Mouse (Mus musculus): ENCODE measurements around the gene Acsl5. TPM values are rescaled to one million over a fixed set of nuclear protein-coding genes. Genes with fewer than 3 reads are reported as not detected.
A peak's percentile ranks its signal among the peaks of the same experiment; 100 is the strongest.

The Acsl5 gene
- polyA plus RNA-seq, 1 experiment from 2014 or later: 19.8 TPM

DNA sequence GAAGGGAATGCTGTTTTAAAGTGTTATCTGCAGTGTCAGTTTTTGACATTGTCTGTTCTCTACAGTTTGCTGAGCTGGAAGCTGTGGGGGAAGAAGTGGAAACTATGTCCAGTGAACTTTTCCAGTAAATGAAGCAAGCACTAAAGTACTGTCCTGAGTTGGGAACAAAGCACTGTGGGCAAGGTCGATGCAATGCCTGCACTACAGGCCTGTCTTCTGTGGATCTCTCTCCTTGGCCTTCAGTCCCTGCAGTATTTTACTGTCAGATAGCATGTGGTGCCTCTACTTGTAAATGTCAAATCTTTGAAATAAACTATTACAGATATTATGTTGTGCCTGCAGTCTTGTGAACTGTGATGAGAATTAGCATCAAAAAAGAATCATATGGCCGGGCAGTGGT lies 44.6 kb downstream of the Acsl5 start:
- no peaks in the 10 kb centered on the region for H3K9me3 ChIP-seq (ENCODE audit: control insufficient read depth, low read length)
- H3K36me3 ChIP-seq (ENCODE audit: control insufficient read depth, insufficient read depth, low read length): peaks cover 9% of the 10 kb centered on the region; the same call in 1 of the 2 replicates
- WGBS: 92% methylated on average over 2 of the region's 2 CpGs
- no peak overlapping the region for H3K9ac ChIP-seq (ENCODE audit: low read length)
- no peak overlapping the region for H3K4me2 ChIP-seq (ENCODE audit: low read depth, severe bottlenecking)
- no peaks in the 10 kb centered on the region for H3K4me1 ChIP-seq (ENCODE audit: control insufficient read depth, insufficient read depth, low read length)
- H3K27me3 ChIP-seq (ENCODE audit: control insufficient read depth, insufficient read depth, low read length): no peaks in the 10 kb centered on the region
- no peak for DNase-seq (ENCODE audit: low spot score)
- H3K4me3 ChIP-seq (ENCODE audit: low read depth, low read length): no peak overlapping the region
- ATAC-seq (ENCODE audit: insufficient number of reproducible peaks, low FRiP score, low TSS enrichment, low read depth): no peak
- no peak overlapping the region for H3K27ac ChIP-seq (replicated peaks; ENCODE audit: low read depth, low read length)

GRCm38 (mm10) chr19:55297489-55297888 lies 45.8 kb downstream of the Acsl5 start:
- no peak for DNase-seq (ENCODE audit: low spot score)
- Histone ChIP-seq H3K9me3 (ENCODE audit: control insufficient read depth, low read length) (no peaks in the 10 kb centered on the region), H3K4me2 (ENCODE audit: low read depth, severe bottlenecking) (no peak overlapping the region), H3K4me3 (ENCODE audit: low read depth, low read length) (no peak overlapping the region), H3K4me1 (ENCODE audit: control insufficient read depth, insufficient read depth, low read length) (no peaks in the 10 kb centered on the region), H3K27ac (replicated peaks; ENCODE audit: low read depth, low read length) (no peak overlapping the region), H3K36me3 (ENCODE audit: control insufficient read depth, insufficient read depth, low read length) (peaks cover 14% of the 10 kb centered on the region; the same call in 1 of the 2 replicates), H3K9ac (ENCODE audit: low read length) (no peak overlapping the region), H3K27me3 (ENCODE audit: control insufficient read depth, insufficient read depth, low read length) (no peaks in the 10 kb centered on the region)
- no peak for ATAC-seq (ENCODE audit: insufficient number of reproducible peaks, low FRiP score, low TSS enrichment, low read depth)
- WGBS: 93% methylated on average over 2 of the region's 2 CpGs

- 90% methylated on average over 5 of the region's 5 CpGs for WGBS
- no peak overlapping the region for H3K27ac ChIP-seq (replicated peaks; ENCODE audit: low read depth, low read length)
- H3K9ac ChIP-seq (ENCODE audit: low read length): no peak overlapping the region
Measured at GRCm38 (mm10) chr19:55297961-55298360, 46.2 kb downstream of the Acsl5 start.

DNA sequence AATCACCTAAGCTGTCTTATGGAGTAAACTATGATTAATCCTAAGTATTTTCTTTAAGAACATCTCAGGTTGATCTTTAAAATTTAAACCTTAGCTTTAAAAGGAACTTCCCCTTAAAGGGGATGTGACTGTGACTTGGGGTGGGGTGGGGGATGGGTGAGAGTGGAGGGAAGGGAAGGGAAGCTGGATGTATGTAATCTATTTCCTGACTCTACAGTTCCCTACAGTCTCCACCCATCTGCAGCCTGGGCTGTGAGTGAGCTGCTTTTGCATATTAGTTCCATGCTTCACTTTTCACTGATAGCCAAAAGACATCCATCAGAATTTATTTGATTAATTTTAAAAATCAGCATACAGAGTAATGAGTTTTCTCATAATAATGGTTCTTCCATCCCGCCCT lies 47.6 kb downstream of the Acsl5 start:
- Histone ChIP-seq H3K27me3 (ENCODE audit: control insufficient read depth, insufficient read depth, low read length) (no peaks in the 10 kb centered on the region), H3K4me1 (ENCODE audit: control insufficient read depth, insufficient read depth, low read length) (no peaks in the 10 kb centered on the region), H3K36me3 (ENCODE audit: control insufficient read depth, insufficient read depth, low read length) (peaks cover 18% of the 10 kb centered on the region), H3K9ac (ENCODE audit: low read length) (no peak overlapping the region), H3K27ac (replicated peaks; ENCODE audit: low read depth, low read length) (no peak overlapping the region), H3K4me2 (ENCODE audit: low read depth, severe bottlenecking) (no peak overlapping the region), H3K4me3 (ENCODE audit: low read depth, low read length) (no peak overlapping the region), H3K9me3 (ENCODE audit: control insufficient read depth, low read length) (no peaks in the 10 kb centered on the region)
- DNase-seq (ENCODE audit: low spot score) (no peak), ATAC-seq (ENCODE audit: insufficient number of reproducible peaks, low FRiP score, low TSS enrichment, low read depth) (no peak)
- WGBS: 95% methylated on average over 1 of the region's 1 CpGs

More at GRCm38 (mm10) chr19:55297961-55298360, 46.2 kb downstream of the Acsl5 start:
- no peaks in the 10 kb centered on the region for H3K9me3 ChIP-seq (ENCODE audit: control insufficient read depth, low read length)
- no peaks in the 10 kb centered on the region for H3K4me1 ChIP-seq (ENCODE audit: control insufficient read depth, insufficient read depth, low read length)
- no peak overlapping the region for H3K4me3 ChIP-seq (ENCODE audit: low read depth, low read length)
- no peak for DNase-seq (ENCODE audit: low spot score)
- H3K36me3 ChIP-seq (ENCODE audit: control insufficient read depth, insufficient read depth, low read length): peaks cover 14% of the 10 kb centered on the region
- no peak for ATAC-seq (ENCODE audit: insufficient number of reproducible peaks, low FRiP score, low TSS enrichment, low read depth)
- no peak overlapping the region for H3K4me2 ChIP-seq (ENCODE audit: low read depth, severe bottlenecking)
- no peaks in the 10 kb centered on the region for H3K27me3 ChIP-seq (ENCODE audit: control insufficient read depth, insufficient read depth, low read length)

DNA sequence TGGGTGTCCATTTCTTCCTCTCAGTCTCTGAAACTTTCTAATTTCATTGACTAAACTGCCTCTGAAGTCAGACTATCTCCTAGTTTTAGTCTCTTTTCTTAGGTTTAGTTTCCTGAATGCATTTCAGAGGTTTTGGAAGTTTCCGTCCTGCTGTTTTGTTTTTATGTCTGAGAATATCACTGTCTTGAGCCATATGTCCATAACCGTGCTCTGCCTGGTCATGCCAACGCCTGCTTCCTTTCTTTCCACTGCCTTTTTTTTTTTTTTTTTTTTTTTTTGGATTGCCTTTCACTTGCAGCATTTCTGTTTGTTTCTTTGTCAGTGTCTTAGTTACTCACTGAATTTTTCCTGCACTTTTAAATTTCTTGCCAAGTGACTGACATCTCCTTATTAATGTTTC lies 48.8 kb downstream of the Acsl5 start:
- Histone ChIP-seq H3K27ac (replicated peaks; ENCODE audit: low read depth, low read length) (no peak overlapping the region), H3K27me3 (ENCODE audit: control insufficient read depth, insufficient read depth, low read length) (no peaks in the 10 kb centered on the region), H3K9ac (ENCODE audit: low read length) (no peak overlapping the region), H3K9me3 (ENCODE audit: control insufficient read depth, low read length) (no peaks in the 10 kb centered on the region), H3K36me3 (ENCODE audit: control insufficient read depth, insufficient read depth, low read length) (peaks cover 14% of the 10 kb centered on the region), H3K4me2 (ENCODE audit: low read depth, severe bottlenecking) (no peak overlapping the region), H3K4me1 (ENCODE audit: control insufficient read depth, insufficient read depth, low read length) (no peaks in the 10 kb centered on the region), H3K4me3 (ENCODE audit: low read depth, low read length) (no peak overlapping the region)
- DNase-seq (ENCODE audit: low spot score) (no peak), ATAC-seq (ENCODE audit: insufficient number of reproducible peaks, low FRiP score, low TSS enrichment, low read depth) (no peak)
- WGBS: 93% methylated on average over 3 of the region's 3 CpGs

- Histone ChIP-seq H3K36me3 (ENCODE audit: control insufficient read depth, insufficient read depth, low read length) (peaks cover 11% of the 10 kb centered on the region), H3K9ac (ENCODE audit: low read length) (no peak overlapping the region), H3K4me2 (ENCODE audit: low read depth, severe bottlenecking) (no peak overlapping the region), H3K4me3 (ENCODE audit: low read depth, low read length) (no peak overlapping the region), H3K9me3 (ENCODE audit: control insufficient read depth, low read length) (no peaks in the 10 kb centered on the region), H3K4me1 (ENCODE audit: control insufficient read depth, insufficient read depth, low read length) (no peaks in the 10 kb centered on the region), H3K27ac (replicated peaks; ENCODE audit: low read depth, low read length) (no peak overlapping the region), H3K27me3 (ENCODE audit: control insufficient read depth, insufficient read depth, low read length) (no peaks in the 10 kb centered on the region)
- ATAC-seq (ENCODE audit: insufficient number of reproducible peaks, low FRiP score, low TSS enrichment, low read depth) (no peak), DNase-seq (ENCODE audit: low spot score) (no peak)
Measured at GRCm38 (mm10) chr19:55305024-55305423, 53.3 kb downstream of the Acsl5 start.

- no peaks in the 10 kb centered on the region for H3K27me3 ChIP-seq (ENCODE audit: control insufficient read depth, insufficient read depth, low read length)
- H3K4me2 ChIP-seq (ENCODE audit: low read depth, severe bottlenecking): no peak overlapping the region
- H3K9ac ChIP-seq (ENCODE audit: low read length): no peak overlapping the region
- WGBS: 90% methylated on average over 8 of the region's 8 CpGs
- peaks cover 8% of the 10 kb centered on the region; the same call in 1 of the 2 replicates for H3K36me3 ChIP-seq (ENCODE audit: control insufficient read depth, insufficient read depth, low read length)
- H3K9me3 ChIP-seq (ENCODE audit: control insufficient read depth, low read length): no peaks in the 10 kb centered on the region
- ATAC-seq (ENCODE audit: insufficient number of reproducible peaks, low FRiP score, low TSS enrichment, low read depth) (no peak), DNase-seq (ENCODE audit: low spot score) (no peak)
- no peak overlapping the region for H3K27ac ChIP-seq (replicated peaks; ENCODE audit: low read depth, low read length)
- peaks cover 6% of the 10 kb centered on the region for H3K4me1 ChIP-seq (ENCODE audit: control insufficient read depth, insufficient read depth, low read length)
- no peak overlapping the region for H3K4me3 ChIP-seq (ENCODE audit: low read depth, low read length)
Measured at GRCm38 (mm10) chr19:55311874-55312273, 60.1 kb downstream of the Acsl5 start.

DNA sequence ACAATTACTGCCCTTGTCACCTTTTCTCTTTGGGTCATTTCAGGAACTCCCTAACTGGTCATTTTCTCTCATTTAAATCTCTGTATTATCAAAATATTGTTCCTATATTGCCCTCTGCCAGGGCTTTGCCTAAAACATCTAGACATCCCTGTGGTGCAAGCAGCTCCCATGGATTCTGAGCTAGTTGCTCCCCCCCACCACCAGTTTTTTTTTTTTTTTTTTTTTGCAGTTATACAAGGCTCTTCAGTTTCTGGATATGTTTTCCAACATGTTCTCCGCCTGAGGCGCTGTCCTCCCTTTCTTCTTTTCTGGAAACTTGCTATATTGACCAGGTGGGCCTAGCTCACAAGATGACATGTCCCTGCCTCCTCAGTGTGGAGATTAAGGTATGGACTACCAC lies 61.9 kb downstream of the Acsl5 start:
- no peaks in the 10 kb centered on the region for H3K9me3 ChIP-seq (ENCODE audit: control insufficient read depth, low read length)
- ATAC-seq (ENCODE audit: insufficient number of reproducible peaks, low FRiP score, low TSS enrichment, low read depth): no peak
- H3K4me1 ChIP-seq (ENCODE audit: control insufficient read depth, insufficient read depth, low read length): peaks cover 6% of the 10 kb centered on the region
- H3K9ac ChIP-seq (ENCODE audit: low read length): no peak overlapping the region
- H3K27me3 ChIP-seq (ENCODE audit: control insufficient read depth, insufficient read depth, low read length): no peaks in the 10 kb centered on the region
- H3K27ac ChIP-seq (replicated peaks; ENCODE audit: low read depth, low read length): no peak overlapping the region
- peaks cover 8% of the 10 kb centered on the region; the same call in 1 of the 2 replicates for H3K36me3 ChIP-seq (ENCODE audit: control insufficient read depth, insufficient read depth, low read length)
- H3K4me2 ChIP-seq (ENCODE audit: low read depth, severe bottlenecking): no peak overlapping the region
- WGBS: 95% methylated on average over 2 of the region's 2 CpGs
- no peak overlapping the region for H3K4me3 ChIP-seq (ENCODE audit: low read depth, low read length)
- DNase-seq (ENCODE audit: low spot score): no peak

GRCm38 (mm10) chr19:55315452-55316108 lies 63.8 kb downstream of the Acsl5 start, which contains the start of gene Zdhhc6:
Gene Zdhhc6 (minus strand): TSS chr19:55316032.
- DNase-seq (ENCODE audit: low spot score): peak; percentile 89
- H3K36me3 ChIP-seq (ENCODE audit: control insufficient read depth, insufficient read depth, low read length): peaks cover 4% of the 10 kb centered on the region; the same call in 1 of the 2 replicates
- peak within 1 kb of the TSS; percentile 68 for H3K4me3 ChIP-seq (ENCODE audit: low read depth, low read length)
- peak within 1 kb of the TSS; percentile 6; the same call in 1 of the 2 replicates for H3K27ac ChIP-seq (replicated peaks; ENCODE audit: low read depth, low read length)
- H3K9me3 ChIP-seq (ENCODE audit: control insufficient read depth, low read length): no peaks in the 10 kb centered on the region
- peak within 1 kb of the TSS; percentile 68 for H3K9ac ChIP-seq (ENCODE audit: low read length)
- WGBS: under 1% methylated on average over 60 of the region's 60 CpGs
- H3K27me3 ChIP-seq (ENCODE audit: control insufficient read depth, insufficient read depth, low read length): no peaks in the 10 kb centered on the region
- peak; percentile 76 for ATAC-seq (ENCODE audit: insufficient number of reproducible peaks, low FRiP score, low TSS enrichment, low read depth)
- peak within 1 kb of the TSS; percentile 87 for H3K4me2 ChIP-seq (ENCODE audit: low read depth, severe bottlenecking)
- H3K4me1 ChIP-seq (ENCODE audit: control insufficient read depth, insufficient read depth, low read length): peaks cover 6% of the 10 kb centered on the region
